Mouse (Mus musculus): ENCODE data around the gene Stk31.

GRCm38 (mm10) chr6:49395316-49395715 is at the start of gene Stk31:
- TF ChIP-seq CTCF (IDR thresholded peaks at IDR 0.05; ENCODE audit: low read depth) (no peak), EP300 (IDR thresholded peaks at IDR 0.05; ENCODE audit: low read depth) (no peak)

Data from liver, postnatal 0 days (tissue).